Mouse (Mus musculus): Measurements from ENCODE around the gene Agk.

DNA sequence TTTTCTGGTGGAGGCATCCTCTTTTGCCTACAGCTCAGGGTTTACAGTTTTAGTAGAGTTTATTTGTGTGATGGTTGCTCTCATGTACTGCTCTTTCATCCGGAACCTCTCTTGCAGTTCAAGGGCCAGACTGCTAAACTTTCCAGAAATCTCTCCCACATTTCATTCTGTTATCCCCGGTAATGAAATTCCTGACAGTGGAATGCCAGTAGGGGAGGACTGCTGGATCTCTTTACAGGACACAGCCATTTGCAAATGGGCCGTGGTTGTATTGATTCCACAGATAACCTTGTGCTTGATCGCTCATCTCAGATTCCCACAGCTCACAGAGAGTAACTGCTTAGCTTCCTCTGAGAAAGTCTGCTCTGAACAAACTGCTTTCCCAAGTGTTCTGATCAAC lies 56.9 kb downstream of the Agk start:
- no peak for TF ChIP-seq POLR2A (IDR thresholded peaks at IDR 0.05; ENCODE audit: insufficient read length, low read depth)
- no peak for TF ChIP-seq USF1 (IDR thresholded peaks at IDR 0.05; ENCODE audit: low read depth)
- TF ChIP-seq E2F4 (IDR thresholded peaks at IDR 0.05; ENCODE audit: insufficient read depth) = no peak
- no peak for TF ChIP-seq CEBPB (IDR thresholded peaks at IDR 0.05; ENCODE audit: insufficient read depth, poor library complexity, severe bottlenecking)
- no peak for TF ChIP-seq MAX (IDR thresholded peaks at IDR 0.05; ENCODE audit: low read depth)
- TF ChIP-seq TCF12 (IDR thresholded peaks at IDR 0.05; ENCODE audit: insufficient read depth, poor library complexity, severe bottlenecking) = no peak
- no peak for TF ChIP-seq TCF3 (IDR thresholded peaks at IDR 0.05; ENCODE audit: insufficient read length, low read depth)
- TF ChIP-seq POLR2AphosphoS2 (IDR thresholded peaks at IDR 0.05; ENCODE audit: insufficient read length, low read depth) = no peak
- TF ChIP-seq MYOD1 (IDR thresholded peaks at IDR 0.05; ENCODE audit: control insufficient read depth in 1 of 3, insufficient read length in 2 of 3, low read depth in 2 of 3) = no peak
- no peak for TF ChIP-seq MYOG (IDR thresholded peaks at IDR 0.05; ENCODE audit: control insufficient read depth in 1 of 3, insufficient read depth in 1 of 3, insufficient read length in 2 of 3, low read depth in 2 of 3)
- no peak for TF ChIP-seq REST (IDR thresholded peaks at IDR 0.05; ENCODE audit: insufficient read depth, insufficient read length)
- TF ChIP-seq SRF (IDR thresholded peaks at IDR 0.05; ENCODE audit: control insufficient read depth, insufficient read length, low read depth) = no peak
